In genomic region chr16:42914457-42915085, GRCm38 (mm10) we compare ENCODE assay signal across 9 mouse cellular contexts. TPM values are rescaled to one million over a fixed set of nuclear protein-coding genes. Genes with fewer than 3 reads are reported as not detected.
A peak's percentile ranks its signal among the peaks of the same experiment; 100 is the strongest.
DNase-seq lines count a peak whose midpoint lies in the region; ATAC-seq and TF ChIP-seq lines count a peak whose summit lies in the region.
"Had no signal": no experiment of that assay in that cellular context is flagged by ENCODE, and none has a peak within 500 bp of the region (broad histone marks: within the 10 kb centered on the region; RNA-seq: fewer than 3 reads in every experiment).

No protein-coding gene starts in this region.

- 0 out of 2 replicates have a peak overlapping the region, but pooled peaks have one; percentile 1 for H3K27ac ChIP-seq in forebrain, embryonic 16.5 days (ENCODE audit: low read length)
- 0 out of 2 replicates have a peak overlapping the region, but pooled peaks have one; percentile 20 for H3K27ac ChIP-seq in midbrain, embryonic 15.5 days
- H3K27ac ChIP-seq: stomach, embryonic 15.5 days had no signal

- no peak overlapping the region for H3K4me3 ChIP-seq in E14TG2a.4 (replicated peaks; ENCODE audit: low read length)
- no peak overlapping the region for H3K4me3 ChIP-seq in forebrain, embryonic 16.5 days (replicated peaks; ENCODE audit: low read length)
- no peak overlapping the region for H3K4me3 ChIP-seq in midbrain, embryonic 15.5 days
- H3K4me3 ChIP-seq: stomach, embryonic 15.5 days had no signal

- ATAC-seq in forebrain, embryonic 16.5 days = peak; percentile 81
- ATAC-seq in midbrain, embryonic 15.5 days (replicated peaks) = peak; percentile 88

- H3K4me2 ChIP-seq in forebrain, embryonic 16.5 days (ENCODE audit: low read length) = no peak overlapping the region
- no peak overlapping the region for H3K4me2 ChIP-seq in midbrain, embryonic 15.5 days
- H3K4me2 ChIP-seq: stomach, embryonic 15.5 days had no signal

- peak; percentile 78 for DNase-seq in 416B (ENCODE audit: low read depth)
- DNase-seq in c-Kit-positive CD71-positive TER-119-negative erythroid progenitor cells, embryonic 14.5 days (ENCODE audit: low read depth) = peak; percentile 6
- peak; percentile 72 for DNase-seq in kidney, adult 18-20 months
- DNase-seq in left cerebral cortex, postnatal 36 days (ENCODE audit: low spot score in 2 of 2) = peak; percentile 21 to 42
- DNase-seq in thymus, postnatal 25 days = peak; percentile 51

- intact Hi-C loops in left cerebral cortex, postnatal 36 days (cut with DNase I) = loop anchor here (5.0 to 10.0 kb wide), 4 partner anchors 37 to 742 kb away; partner anchors contain the start of gene Zbtb20

- H3K9me3 ChIP-seq in E14TG2a.4 (ENCODE audit: low read length) = no peaks in the 10 kb centered on the region
- H3K9me3 ChIP-seq in forebrain, embryonic 16.5 days (ENCODE audit: control insufficient read depth, low read length) = no peaks in the 10 kb centered on the region
- H3K9me3 ChIP-seq in midbrain, embryonic 15.5 days = no peaks in the 10 kb centered on the region
- H3K9me3 ChIP-seq: stomach, embryonic 15.5 days had no signal

- no peak overlapping the region for H3K9ac ChIP-seq in forebrain, embryonic 16.5 days (replicated peaks; ENCODE audit: low read depth, low read length)
- H3K9ac ChIP-seq in midbrain, embryonic 15.5 days = no peak overlapping the region
- H3K9ac ChIP-seq: stomach, embryonic 15.5 days had no signal

- WGBS in forebrain, embryonic 16.5 days = 30% methylated on average over 8 of the region's 8 CpGs
- WGBS in midbrain, embryonic 15.5 days = 36% methylated on average over 8 of the region's 8 CpGs

- peaks cover 8% of the 10 kb centered on the region for H3K4me1 ChIP-seq in E14TG2a.4 (replicated peaks; ENCODE audit: low read depth, low read length)
- peaks cover 9% of the 10 kb centered on the region; the same call in 1 of the 2 replicates for H3K4me1 ChIP-seq in forebrain, embryonic 16.5 days (replicated peaks; ENCODE audit: control insufficient read depth, insufficient read depth, low read length)
- 0 out of 2 replicates have a peak, but pooled peaks cover 4% of the 10 kb centered on the region for H3K4me1 ChIP-seq in midbrain, embryonic 15.5 days
- H3K4me1 ChIP-seq: stomach, embryonic 15.5 days had no signal

- TF ChIP-seq CTCF in E14TG2a.4 (conservative IDR thresholded peaks at IDR 0.05; ENCODE audit: low read length) = peak; percentile 5; the same call in 1 of the 2 replicates

- no peaks in the 10 kb centered on the region for H3K27me3 ChIP-seq in E14TG2a.4 (ENCODE audit: insufficient read depth, low read length)
- no peaks in the 10 kb centered on the region for H3K27me3 ChIP-seq in forebrain, embryonic 16.5 days (replicated peaks; ENCODE audit: control insufficient read depth, insufficient read depth, low read length)
- no peaks in the 10 kb centered on the region for H3K27me3 ChIP-seq in midbrain, embryonic 15.5 days (replicated peaks)
- H3K27me3 ChIP-seq: stomach, embryonic 15.5 days had no signal

- no peaks in the 10 kb centered on the region for H3K36me3 ChIP-seq in E14TG2a.4 (ENCODE audit: insufficient read depth, low read length)
- H3K36me3 ChIP-seq in forebrain, embryonic 16.5 days (ENCODE audit: control insufficient read depth, insufficient read depth) = no peaks in the 10 kb centered on the region
- no peaks in the 10 kb centered on the region for H3K36me3 ChIP-seq in midbrain, embryonic 15.5 days (replicated peaks)
- H3K36me3 ChIP-seq: stomach, embryonic 15.5 days had no signal

RNA-seq across cellular contexts. Expression of gene Zbtb20, which starts 38.9 kb away (rescaled TPM):
- polyA plus RNA-seq in forebrain, embryonic 16.5 days (2015; fragmentation: Nextera tagmentation; extraction: Ambion mirVana) = 126 and 138 TPM in 2 replicates
- 10 to 100 TPM; 40.1 to 64.5 TPM for total RNA-seq in left cerebral cortex, postnatal 36 days (2021)
- 76.5 and 83.1 TPM in 2 replicates for polyA plus RNA-seq in midbrain, embryonic 15.5 days (2015; fragmentation: Nextera tagmentation; extraction: Ambion mirVana)

Comparison
In these comparisons a context has a peak if more than half of its experiments do, and no peak if none do; other contexts are left out.
1. DNase-seq: peak in every context shown above with its lines; median percentile 78 in 416B; 72 in kidney, adult 18-20 months; 51 in thymus, postnatal 25 days; 32 in left cerebral cortex, postnatal 36 days; 6 in c-Kit-positive CD71-positive TER-119-negative erythroid progenitor cells, embryonic 14.5 days.